Mouse (Mus musculus): ENCODE measurements around the gene Kalrn.

Kalrn gene

DNA sequence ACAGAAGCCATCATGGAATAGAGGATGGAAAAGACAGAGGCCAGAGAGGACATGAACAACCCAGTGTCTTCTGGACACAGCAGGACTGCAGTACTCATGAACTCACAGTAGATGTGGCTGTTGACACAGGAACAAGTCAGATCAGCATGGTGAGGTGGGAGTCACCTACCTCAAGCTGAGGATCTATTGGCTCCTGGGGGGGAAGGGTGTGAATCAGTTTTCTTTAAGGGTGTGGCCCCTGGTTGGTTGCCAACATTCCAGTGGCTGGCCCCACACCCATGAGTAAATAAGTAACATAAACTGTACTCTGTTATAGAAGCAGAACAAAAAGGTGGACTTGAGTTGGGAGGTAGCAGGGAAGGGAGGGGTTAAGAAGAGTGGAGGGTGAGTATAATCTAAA is 298.7 kb downstream of the Kalrn start:
- DNase-seq (ENCODE audit: low read depth in 2 of 2, low spot score in 2 of 2) = no peak

DNA sequence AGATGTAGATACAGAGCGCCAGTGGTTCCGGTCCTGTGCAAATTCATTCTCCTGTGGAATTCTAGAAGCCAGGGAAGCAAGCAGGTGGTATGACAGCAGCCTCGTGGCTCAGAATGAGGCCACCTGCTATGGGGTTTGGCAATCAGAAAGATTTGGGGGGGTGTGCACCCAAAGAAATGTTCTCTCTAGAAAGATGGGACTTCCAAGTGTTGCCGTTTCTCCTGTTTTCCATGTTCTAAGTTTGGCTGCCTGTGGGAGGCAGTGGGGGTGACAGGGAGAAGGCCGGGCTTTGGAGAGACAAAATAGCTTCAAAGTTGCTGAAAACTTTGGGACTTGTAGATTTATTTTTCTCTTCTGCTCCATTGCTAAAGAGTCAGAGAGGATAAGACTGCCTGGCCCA is 301.9 kb downstream of the Kalrn start:
- DNase-seq (ENCODE audit: low read depth in 2 of 2, low spot score in 2 of 2) = no peak

DNA sequence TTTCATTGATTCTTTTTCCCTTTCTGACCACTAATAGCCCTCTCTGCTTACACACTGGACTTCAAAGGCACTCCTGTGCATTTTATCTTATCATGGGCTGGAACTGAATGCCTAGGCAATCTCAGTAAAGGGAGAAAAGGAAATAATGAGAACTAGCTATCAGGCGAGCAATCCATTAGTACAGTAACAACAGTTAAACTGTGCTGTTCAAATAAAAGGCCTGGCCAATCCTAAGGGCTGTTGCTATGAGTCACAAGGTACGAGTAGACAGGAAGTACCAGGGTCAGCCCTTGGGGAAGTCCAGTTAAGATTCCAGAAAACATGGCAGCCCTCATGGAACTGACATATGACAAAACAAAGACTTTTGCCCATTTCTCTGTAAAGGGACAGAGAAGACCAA is 302.7 kb downstream of the Kalrn start:
- no peak for DNase-seq (ENCODE audit: low read depth in 2 of 2, low spot score in 2 of 2)

DNA sequence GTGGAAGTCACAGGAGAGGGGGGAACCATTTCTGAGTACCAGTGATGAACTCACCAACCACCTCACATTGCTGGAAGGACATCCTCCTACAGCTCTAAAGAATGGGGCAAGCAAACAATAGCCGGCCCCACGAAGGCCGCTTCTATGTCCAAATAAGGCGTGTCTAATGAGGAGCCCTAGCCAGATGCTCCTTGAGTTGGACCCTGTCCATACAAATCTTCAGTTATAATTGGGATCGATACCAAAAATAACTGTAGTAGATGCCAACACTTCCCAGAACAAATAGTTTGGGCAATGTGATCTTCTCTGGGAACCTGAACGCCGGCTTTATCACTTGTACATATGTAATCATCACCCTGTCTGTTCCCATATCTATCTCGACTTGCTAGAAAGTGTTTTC is 303.7 kb downstream of the Kalrn start:
- no peak for DNase-seq (ENCODE audit: low read depth in 2 of 2, low spot score in 2 of 2)

DNA sequence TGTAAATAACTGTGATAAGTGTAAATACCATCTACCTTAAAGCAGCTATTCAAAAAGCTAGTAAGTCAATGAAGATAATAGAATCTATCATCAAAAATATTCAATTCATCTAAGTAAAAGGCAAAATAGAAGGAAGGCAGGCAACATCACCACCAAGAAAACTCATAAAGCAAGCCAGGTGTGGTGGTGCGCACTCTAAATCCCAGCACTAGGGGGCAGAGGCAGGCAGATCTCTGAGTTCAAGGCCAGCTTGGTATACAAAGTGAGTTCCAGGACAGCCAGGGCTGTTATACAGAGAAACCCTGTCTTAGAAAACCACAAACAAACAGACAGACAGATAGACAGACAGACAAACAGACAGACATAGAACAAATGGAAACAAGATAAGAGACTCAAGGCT is 305.6 kb downstream of the Kalrn start:
- DNase-seq (ENCODE audit: low read depth in 2 of 2, low spot score in 2 of 2) = no peak

DNA sequence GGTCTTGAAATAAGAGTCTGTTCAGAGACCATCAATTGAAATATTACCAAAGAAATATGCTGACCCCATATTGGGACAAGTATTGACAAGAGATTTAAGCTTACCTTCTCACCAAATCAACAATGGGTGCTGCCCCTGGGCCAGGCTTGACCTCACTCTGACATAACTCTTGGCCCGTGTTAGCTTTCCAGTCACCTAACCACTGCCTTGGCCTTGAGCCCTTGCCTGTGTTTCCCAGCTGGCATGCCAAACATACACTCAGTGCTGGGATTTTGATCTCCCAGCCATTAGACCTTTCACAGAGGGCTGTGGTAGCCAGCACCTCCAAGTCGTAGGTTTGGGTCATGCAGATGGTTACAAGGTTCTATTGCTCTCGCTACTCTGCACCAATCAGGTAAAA is 308.7 kb downstream of the Kalrn start:
- no peak for DNase-seq (ENCODE audit: low read depth in 2 of 2, low spot score in 2 of 2)

DNA sequence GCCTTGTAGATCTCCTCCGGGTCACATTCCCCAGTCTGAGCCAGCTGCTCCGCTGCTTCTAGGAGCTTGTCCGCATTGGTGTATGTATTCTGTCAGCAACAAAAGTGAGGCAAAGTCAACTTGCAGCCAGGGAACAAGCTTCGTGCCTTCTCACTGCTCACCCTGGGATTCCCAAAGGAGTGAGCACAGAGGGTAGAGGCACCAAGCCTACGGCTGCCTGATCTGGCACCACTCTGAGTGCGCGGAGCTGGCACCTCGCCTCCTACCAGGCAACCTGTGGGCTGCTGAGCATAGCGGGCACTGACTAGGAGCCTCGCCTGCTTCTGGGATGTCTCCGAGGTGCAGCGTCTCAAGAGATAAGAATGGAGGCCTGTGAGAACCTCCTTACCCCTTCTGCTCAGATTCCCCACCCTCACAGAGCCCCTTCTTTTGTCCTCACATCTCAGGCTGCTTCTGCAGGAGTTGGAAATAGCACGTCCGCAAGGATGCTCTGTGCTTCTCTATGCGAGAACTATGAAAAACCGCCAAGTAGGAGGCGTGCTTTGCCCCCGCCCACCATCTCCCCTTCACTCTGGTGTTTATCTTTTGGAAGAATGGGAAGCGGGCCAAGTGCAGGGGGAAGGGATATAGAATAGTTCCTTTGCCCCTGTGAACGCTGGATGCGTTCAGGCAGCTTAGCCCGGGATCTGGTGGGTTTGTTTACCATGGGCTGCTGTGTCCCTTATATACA is 310.4 kb downstream of the Kalrn start:
- DNase-seq (ENCODE audit: low read depth in 2 of 2, low spot score in 2 of 2) = no peak

DNA sequence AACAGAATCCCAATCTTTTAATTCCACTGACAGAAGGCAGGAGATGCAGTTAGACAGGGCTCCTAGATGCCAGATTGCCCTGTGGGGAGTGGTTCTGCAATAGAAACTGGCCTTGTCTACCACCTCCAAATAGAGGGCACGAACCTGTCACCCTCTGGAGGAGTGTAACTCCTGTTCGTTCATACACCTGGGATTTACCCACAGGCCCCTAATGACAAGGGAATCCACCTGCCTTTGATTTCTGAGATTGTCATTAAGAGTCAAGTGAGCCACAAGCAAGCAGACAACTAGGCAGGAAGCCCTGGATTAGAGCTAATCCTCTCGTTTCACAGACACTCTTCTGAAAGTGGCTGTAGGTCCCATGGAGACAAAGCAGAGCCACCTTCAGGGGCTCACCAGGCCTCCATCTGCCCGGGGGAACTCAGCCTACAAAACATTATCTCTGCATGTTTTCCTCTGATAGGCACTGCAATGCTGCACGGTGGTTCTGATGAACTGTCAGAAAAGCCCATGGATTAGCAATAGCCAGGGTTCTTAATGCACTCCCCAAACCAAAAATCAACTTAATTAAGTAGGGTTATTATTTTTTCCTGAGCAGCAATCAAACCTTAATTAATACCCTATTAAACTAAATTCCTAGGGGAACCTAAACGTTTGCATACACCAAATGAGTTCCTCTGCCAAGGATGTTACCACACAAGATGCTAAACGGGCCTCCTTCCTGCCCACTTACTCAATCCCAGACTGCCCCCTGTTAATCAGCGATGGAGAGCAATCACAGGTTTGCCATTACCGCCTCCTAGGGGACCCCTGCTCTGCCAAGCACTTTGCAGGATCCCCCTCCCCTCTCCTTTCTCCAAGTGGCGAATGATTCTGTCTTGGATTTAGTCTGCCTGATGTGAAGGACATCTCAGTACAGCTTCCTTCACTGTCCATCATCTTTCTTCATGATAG is 312.1 kb downstream of the Kalrn start:
- no peak for DNase-seq (ENCODE audit: low read depth in 2 of 2, low spot score in 2 of 2)

DNA sequence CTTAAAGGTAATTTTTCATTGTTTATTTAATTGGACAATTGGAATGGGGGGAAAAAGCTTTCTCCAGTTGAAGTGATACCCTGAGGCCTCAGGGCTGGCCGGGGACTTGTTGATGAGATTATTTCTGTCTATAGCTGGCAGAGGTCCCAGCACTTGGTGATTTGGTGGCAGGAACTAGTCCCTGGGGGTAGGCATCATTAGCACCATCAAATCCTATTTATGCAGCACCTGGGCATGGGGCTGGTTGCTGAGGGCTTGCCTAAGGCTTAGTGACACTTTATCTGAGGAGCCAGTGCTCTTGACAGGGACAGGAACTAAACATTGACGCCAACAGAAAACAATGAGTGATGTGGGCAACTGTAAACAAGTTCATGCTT is 318.7 kb downstream of the Kalrn start:
- DNase-seq (ENCODE audit: low read depth in 2 of 2, low spot score in 2 of 2) = no peak

DNA sequence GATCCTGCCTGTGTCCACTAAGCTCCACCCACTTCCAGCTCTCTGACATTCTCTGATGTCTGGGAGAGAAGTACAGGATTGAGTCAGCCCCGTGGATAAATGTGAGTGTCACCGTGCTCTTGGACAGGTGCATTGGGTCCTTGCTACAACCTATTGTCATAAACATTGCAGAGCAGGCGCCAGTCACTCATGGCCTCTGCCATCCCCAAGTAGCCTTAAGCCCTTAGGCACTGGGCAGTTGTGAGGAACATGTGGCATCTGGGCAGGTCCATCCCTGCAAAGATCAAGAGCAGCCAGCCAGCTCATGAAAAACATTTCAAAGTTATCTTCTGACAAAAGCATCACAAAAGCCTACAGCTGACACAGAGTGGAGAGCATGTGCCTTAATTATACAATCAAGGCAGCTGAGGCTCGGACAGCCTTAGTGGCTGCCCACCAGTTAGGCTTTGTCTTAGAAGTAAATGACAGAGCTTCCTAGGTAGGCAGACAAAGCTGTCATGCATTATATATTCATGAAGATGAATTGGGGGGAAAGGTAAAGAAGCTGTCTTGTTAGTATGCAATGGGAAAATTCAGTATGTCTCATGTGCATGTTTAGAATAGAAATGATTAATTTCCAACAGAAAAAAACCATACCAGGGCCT is 319.2 kb downstream of the Kalrn start:
- DNase-seq (ENCODE audit: low read depth in 2 of 2, low spot score in 2 of 2) = no peak

DNA sequence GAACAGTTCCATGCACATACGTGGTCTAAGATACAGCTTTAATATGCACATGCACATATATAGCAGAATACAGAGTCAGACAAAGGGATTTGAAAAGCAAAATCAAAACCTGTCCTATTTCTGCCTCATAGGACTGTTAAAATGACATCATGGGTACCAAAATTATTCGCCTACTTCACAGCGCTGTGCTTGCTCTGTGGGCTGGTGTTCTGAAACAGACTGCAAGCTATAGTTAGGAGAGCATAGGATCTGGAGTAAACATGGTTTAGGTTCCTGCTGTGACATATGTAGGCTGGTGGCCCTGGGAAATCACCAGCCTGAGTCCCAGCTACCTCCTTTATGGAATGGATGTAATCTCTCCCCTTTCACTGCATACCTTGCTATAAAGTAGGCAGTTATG is 320.7 kb downstream of the Kalrn start:
- no peak for DNase-seq (ENCODE audit: low read depth in 2 of 2, low spot score in 2 of 2)

DNA sequence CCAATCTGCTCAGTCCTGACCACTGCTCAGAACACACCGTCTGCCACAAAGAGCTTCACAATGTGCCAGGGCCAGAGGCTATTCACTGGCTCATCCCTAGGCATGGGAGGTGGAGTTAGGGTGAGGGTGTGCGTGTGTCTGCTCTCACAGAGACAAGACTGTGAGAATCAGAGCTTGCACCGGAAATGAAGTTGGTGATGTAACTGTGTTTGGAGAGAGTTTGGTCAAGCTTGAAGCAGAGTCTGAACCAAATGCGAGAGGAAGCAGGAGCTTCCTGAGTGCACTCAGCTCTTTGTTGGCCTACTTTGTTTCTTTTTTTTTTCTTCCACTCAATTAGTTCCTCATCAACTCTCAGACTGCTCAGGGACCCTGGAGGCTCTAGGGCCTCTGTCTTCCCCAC is 325.1 kb downstream of the Kalrn start:
- no peak for DNase-seq (ENCODE audit: low read depth in 2 of 2, low spot score in 2 of 2)

DNA sequence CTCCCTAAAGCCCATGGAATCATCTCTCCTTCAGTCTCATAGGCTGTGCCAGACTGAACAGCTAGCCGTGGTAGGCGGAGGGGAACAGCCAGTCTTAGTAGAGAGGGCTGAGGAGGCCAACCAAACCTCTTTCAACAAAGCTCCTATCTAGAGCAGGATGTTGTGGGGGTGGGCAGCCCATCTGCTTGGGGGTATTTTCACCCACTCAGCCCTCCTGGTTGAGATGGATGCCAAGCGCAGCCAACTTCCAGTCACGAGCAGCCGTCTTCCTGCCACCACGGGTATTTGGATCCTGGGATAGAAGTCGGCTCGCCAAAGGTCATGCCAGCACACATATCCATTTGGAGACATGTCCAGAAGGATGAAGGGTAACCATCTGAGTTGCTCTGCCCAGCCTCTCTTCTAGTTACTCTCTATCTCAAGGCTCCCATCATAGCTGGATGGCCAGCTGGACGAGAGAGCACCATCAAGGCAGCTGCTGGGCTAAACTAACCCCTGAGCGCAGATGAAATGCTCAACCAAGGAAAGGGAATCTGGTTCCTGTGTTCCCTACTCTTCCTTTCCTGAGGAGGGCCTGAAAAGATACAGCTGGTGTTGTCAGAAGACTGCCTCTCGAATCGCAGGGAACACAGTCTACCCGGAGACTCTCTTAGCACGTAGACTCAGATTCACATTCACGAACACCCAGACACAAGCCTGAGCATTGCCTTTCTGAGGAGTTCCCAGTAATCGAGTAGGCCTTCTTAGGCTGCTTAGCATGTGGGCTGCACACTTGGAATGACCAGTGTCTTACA is 331.2 kb downstream of the Kalrn start:
- DNase-seq (ENCODE audit: low read depth in 2 of 2, low spot score in 2 of 2) = no peak

DNA sequence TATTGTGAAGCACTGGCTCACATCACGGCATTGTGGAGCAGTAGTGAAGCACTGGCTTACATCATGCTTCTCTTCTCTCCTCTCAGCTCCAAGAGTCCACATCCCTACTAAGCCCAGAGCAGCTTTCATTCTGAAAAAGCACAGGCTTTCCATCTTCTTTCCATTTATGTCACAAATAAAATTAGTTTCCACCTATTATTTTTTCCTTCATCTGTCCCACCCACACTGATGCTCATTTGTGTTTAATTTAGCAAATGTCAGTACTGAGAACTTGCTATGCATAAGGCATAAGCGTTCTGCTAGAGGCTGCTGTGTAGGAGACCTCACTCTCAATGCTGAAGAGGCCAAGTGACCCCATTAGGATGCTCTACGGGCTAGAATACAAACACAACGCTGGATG is 333.7 kb downstream of the Kalrn start:
- no peak for DNase-seq (ENCODE audit: low read depth in 2 of 2, low spot score in 2 of 2)

DNA sequence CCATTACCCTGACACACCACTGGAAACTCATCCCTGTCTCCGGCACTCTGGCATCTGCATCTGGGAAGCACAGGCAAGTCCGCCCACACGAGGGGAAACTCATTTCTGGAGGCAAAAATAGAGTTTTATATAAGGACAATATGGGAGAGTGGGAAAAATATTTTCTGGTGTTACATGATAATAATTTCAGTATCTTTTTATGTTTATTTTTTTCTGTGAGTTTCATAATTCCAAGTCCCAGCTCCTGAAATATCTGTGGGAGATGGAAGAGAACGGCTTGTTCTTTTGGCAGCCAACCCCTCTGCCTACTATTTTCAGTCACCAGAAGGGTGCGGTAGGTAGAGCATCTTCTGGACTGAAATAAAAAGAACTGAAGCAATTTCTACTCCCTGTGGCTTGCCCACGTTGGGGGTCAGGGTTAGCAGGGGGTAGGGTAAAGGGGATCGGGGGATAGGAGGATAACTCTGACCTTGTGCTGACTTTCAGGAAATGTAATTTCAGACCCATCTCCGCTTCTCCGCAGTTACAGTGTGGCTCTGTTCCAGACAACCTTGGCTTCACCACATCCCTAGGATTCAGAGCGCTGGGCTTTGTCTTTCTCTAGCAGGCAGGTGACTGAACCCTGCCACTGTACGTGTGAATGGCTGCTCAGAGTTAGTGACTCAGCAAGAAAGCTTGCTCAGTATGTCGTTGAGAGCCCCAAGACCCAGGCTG is 336.3 kb downstream of the Kalrn start:
- no peak for DNase-seq (ENCODE audit: low read depth in 2 of 2, low spot score in 2 of 2)

DNA sequence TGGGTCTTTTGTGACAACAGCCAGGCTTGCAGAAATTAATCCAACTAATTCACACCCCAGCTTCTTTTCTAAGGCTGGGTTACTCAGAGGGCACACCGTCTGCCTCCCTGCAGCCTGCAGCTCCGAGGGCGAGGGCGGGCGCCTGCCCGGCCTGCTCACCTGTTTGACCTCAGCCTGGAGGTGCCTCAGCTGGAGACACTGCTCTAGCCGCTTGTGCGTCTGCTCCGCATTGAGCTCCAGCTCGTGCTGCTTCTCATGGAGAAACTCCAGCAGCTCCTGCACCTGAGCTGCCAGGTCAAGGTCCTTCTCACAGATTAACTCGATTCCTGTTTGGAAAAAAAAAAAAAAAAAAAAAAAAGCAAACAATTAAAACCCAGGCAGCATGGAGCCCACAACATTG is 338.2 kb downstream of the Kalrn start:
- no peak for DNase-seq (ENCODE audit: low read depth in 2 of 2, low spot score in 2 of 2)

DNA sequence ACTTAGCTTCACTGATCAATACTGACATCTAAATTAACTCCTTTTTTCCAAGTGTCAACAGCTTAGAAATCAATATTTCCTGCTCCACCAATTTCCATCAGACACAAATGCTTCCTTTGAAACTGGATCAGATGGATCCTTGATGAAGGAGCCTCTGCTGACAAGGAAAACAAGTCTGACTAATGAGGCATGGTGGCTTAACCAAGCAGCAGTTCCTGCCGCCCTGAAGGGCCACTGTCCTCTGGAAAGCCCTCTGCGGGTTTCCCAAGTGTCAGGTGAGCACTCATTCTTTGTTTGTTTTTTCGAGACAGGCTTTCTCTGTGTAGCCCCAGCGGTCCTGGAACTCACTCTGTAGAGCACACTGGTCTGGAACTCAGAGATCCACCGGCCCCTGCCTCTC is 341.4 kb downstream of the Kalrn start:
- DNase-seq (ENCODE audit: low read depth in 2 of 2, low spot score in 2 of 2) = no peak

DNA sequence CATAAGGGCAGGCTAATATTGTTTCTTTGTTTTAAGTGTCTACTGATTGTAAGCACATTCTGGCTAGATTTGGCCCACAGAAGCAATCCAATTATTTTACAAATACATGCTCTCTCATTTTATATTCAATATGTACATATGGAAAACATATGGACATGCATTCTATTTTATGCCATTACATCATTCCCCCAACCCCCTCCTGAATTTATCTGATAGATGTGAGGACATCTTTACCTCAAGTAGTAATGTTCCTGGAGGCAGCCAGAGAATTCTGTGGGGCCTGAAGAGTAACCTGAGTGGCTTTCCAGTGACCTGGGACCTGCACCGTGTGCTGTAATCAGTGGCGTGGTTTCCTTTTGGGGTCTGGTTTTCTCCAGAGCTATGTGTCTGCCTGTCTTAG is 342.2 kb downstream of the Kalrn start:
- DNase-seq (ENCODE audit: low read depth in 2 of 2, low spot score in 2 of 2) = no peak

DNA sequence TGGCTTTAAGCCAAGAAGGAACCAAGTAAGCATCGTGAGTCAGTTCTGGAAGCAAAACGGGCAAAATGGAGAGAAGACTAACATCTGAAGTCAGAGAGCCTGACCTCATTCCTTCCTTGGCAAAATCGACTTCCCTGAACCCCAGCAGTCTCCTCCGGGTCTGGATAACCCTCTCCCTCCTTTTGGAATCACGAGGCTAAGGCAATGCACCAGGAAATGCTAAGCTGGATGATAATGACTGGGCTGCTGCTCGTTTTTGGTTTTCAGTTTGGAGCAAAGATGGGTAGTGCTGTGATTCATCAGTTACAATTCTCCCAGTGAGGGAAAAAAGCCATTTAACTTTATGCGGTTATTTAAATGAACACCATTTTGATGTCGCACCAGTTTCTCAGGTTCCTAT is 344.0 kb downstream of the Kalrn start:
- DNase-seq (ENCODE audit: low read depth in 2 of 2, low spot score in 2 of 2) = no peak

DNA sequence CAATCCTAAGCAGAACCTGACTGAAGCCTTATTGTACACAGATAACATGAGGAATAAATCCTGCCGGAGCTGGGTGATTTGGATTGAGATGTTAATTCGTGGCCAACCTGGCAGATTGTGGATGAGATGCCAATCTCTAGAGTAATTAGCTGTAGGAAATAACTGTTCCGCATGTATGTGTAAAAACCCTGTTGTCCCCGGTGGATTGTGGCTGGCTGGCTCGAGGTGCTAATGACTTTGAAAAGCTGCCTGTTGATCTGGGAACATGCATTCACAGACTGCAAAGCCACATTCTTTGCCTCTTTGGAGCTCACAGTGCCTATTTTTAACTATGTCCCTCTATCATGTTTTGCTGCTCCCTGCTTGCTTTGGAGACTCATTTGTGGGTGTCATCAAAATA is 344.7 kb downstream of the Kalrn start:
- no peak for DNase-seq (ENCODE audit: low read depth in 2 of 2, low spot score in 2 of 2)

DNA sequence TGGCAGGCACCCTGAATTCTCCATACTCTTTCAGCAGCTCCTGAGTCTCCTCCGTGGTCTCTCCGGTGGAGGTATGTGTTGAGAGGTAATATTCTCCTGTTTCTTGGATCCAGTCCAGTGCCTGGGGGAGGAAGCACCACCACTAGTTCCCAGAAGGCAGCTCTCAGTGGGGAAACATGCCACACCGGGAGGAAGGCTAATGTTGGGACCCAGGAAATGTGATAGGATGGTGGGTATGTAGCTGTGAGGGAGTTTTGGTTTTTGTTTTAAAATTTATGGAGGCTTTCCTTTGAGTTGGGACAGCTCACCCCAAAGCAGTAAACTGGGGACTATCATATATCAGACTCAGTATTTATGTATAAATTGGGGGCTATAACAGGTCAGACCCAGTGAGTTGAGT is 361.2 kb downstream of the Kalrn start:
- DNase-seq (ENCODE audit: low read depth in 2 of 2, low spot score in 2 of 2) = no peak

All from CD8-positive naive resting alpha-beta T cell, adult 2 months (primary cell).